Mouse (Mus musculus) forebrain, embryonic 13.5 days (tissue): Measurements from ENCODE around the gene Rxfp2. TPM values are rescaled to one million over a fixed set of nuclear protein-coding genes. Genes with fewer than 3 reads are reported as not detected.

Experiments used
- ATAC-seq: fragments of 200-750 bp; cut with Nextera tagmentation; 2 replicates; pipeline ENCODE4 v1.8.0; 2017
- H3K27ac ChIP-seq: fragments of 300-500 bp; sonication (generic); 2 replicates; pipeline ENCODE4 v1.5.1; 2015; ENCODE audit warnings: inconsistent platforms, mild to moderate bottlenecking, moderate library complexity
- H3K27me3 ChIP-seq: fragments of 300-500 bp; sonication (generic); 2 replicates; pipeline ENCODE4 v1.6.1; 2015; ENCODE audit warnings: mild to moderate bottlenecking, inconsistent platforms
- H3K36me3 ChIP-seq: fragments of 300-500 bp; sonication (generic); 2 replicates; pipeline ENCODE4 v1.6.1; 2015; ENCODE audit warnings: mild to moderate bottlenecking, inconsistent platforms; ENCODE audit not compliant: poor library complexity, severe bottlenecking
- H3K4me1 ChIP-seq: fragments of 300-500 bp; sonication (generic); 2 replicates; pipeline ENCODE4 v1.6.1; 2015; ENCODE audit warnings: inconsistent platforms
- H3K4me2 ChIP-seq: fragments of 300-500 bp; sonication (generic); 2 replicates; pipeline ENCODE4 v1.6.1; 2015; ENCODE audit warnings: inconsistent platforms, mild to moderate bottlenecking, moderate library complexity
- H3K4me3 ChIP-seq: fragments of 300-500 bp; sonication (generic); 2 replicates; pipeline ENCODE4 v1.5.1; 2015; ENCODE audit warnings: mild to moderate bottlenecking, inconsistent platforms
- H3K9ac ChIP-seq: fragments of 300-500 bp; sonication (generic); 2 replicates; pipeline ENCODE4 v1.6.1; 2015; ENCODE audit warnings: mild to moderate bottlenecking, inconsistent platforms
- H3K9me3 ChIP-seq: fragments of 300-500 bp; sonication (generic); replicated peaks from 2 replicates; pipeline ENCODE4 v1.6.1; 2016; ENCODE audit warnings: inconsistent platforms
- WGBS: fragments of 180-500 bp; shearing (Covaris S2); methylation state at CpG from one replicate; pipeline ENCODE4 v1.1.7; 2015; 5-methylcytosine and 5-hydroxymethylcytosine counted together
- polyA plus RNA-seq: library from polyadenylated mRNA; unstranded; fragments of >200 nt; fragmentation: Nextera tagmentation; extraction: Ambion mirVana; gene quantifications from 2 replicates; pipeline ENCODE4 v1.2.1, GENCODE M21; 2015

Gene Rxfp2
- polyA plus RNA-seq, 1 experiment from 2014 or later: 0.36 TPM

DNA sequence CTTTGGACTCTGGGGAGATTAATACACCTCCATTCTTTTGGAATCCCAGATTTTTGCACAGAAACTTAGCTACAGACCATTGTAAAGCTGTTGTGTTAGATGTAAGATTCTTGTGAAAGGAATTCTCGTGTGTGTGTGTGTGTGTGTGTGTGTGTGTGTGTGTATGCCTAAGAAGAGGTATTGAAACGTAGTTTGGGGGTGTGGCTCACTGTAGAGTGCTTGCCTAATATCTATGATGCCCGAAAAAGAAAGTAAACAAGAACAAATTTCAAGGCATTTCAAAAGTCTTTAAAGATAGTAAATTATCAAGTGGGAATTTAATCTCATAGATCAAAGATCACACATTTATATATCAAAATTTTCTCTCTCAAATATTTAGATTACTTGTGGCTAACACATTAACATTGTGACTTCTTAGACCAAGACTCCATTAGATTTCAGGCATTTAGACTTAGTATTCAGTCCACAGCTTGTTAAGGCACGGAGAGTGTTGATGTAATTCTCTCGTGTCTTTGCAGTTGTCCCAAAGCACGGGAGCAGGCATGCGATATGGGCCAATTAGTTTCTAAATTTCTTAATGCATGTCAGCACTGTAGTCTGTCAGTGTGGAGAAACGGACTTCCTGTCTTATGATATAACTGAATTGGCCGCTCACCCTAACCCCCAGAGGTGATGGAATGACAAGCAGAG, 97.9 kb downstream of the Rxfp2 start:
- no peak overlapping the region for H3K4me3 ChIP-seq
- no peak for ATAC-seq
- no peaks in the 10 kb centered on the region for H3K36me3 ChIP-seq
- WGBS: 77% methylated on average over 9 of the region's 9 CpGs
- H3K9ac ChIP-seq: no peak overlapping the region
- H3K4me1 ChIP-seq: peaks cover 16% of the 10 kb centered on the region
- no peaks in the 10 kb centered on the region for H3K9me3 ChIP-seq
- no peak overlapping the region for H3K27ac ChIP-seq
- peaks cover 3% of the 10 kb centered on the region; the same call in 1 of the 2 replicates for H3K27me3 ChIP-seq
- H3K4me2 ChIP-seq: no peak overlapping the region

DNA sequence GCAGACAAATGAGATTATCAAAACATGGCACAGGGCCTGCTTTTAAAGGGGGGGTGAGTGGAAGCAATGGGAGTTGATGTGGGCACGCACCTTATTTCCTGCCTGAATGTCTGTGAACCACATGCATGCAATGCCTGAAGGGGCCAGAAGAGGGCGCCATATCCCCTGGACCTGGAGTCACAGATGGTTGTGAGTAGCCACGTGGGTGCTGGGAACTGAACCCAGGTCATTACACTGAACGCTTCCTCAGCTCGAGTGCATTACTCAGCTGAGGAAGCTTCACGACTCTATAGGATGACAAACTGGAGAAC, 98.4 kb downstream of the Rxfp2 start:
- Histone ChIP-seq H3K9ac (no peak overlapping the region), H3K4me2 (no peak overlapping the region), H3K27ac (no peak overlapping the region), H3K4me3 (no peak overlapping the region), H3K36me3 (no peaks in the 10 kb centered on the region), H3K9me3 (no peaks in the 10 kb centered on the region), H3K4me1 (peaks cover 16% of the 10 kb centered on the region), H3K27me3 (peaks cover 3% of the 10 kb centered on the region; the same call in 1 of the 2 replicates)
- 83% methylated on average over 6 of the region's 6 CpGs for WGBS
- no peak for ATAC-seq

GRCm38 (mm10) chr5:150118124-150118454, 99.6 kb downstream of the Rxfp2 start:
- Histone ChIP-seq H3K27me3 (peaks cover 3% of the 10 kb centered on the region; the same call in 1 of the 2 replicates), H3K9ac (peak overlapping the region; percentile 58; the same call in 1 of the 2 replicates), H3K4me2 (peak overlapping the region; percentile 78), H3K27ac (no peak overlapping the region), H3K4me3 (peak overlapping the region; percentile 60), H3K4me1 (peaks cover 16% of the 10 kb centered on the region), H3K36me3 (no peaks in the 10 kb centered on the region), H3K9me3 (no peaks in the 10 kb centered on the region)
- no peak for ATAC-seq
- 22% methylated on average over 8 of the region's 8 CpGs for WGBS

- ATAC-seq: peak; percentile 99
- Histone ChIP-seq H3K4me2 (peak within 1 kb of the TSS; percentile 78), H3K27me3 (peaks cover 3% of the 10 kb centered on the region; the same call in 1 of the 2 replicates), H3K9ac (peak within 1 kb of the TSS; percentile 58), H3K36me3 (no peaks in the 10 kb centered on the region), H3K9me3 (no peaks in the 10 kb centered on the region), H3K4me3 (peak within 1 kb of the TSS; percentile 60), H3K4me1 (peaks cover 16% of the 10 kb centered on the region), H3K27ac (peak within 1 kb of the TSS; percentile 4; the same call in 1 of the 2 replicates)
- WGBS: under 1% methylated on average over 57 of the region's 68 CpGs
Measured at GRCm38 (mm10) chr5:150118455-150119241, 100.2 kb downstream of the Rxfp2 start, which contains the start of gene Fry. Gene Fry (plus strand): TSS chr5:150118645.

GRCm38 (mm10) chr5:150120676-150121075, 102.2 kb downstream of the Rxfp2 start:
- Histone ChIP-seq H3K9me3 (no peaks in the 10 kb centered on the region), H3K27ac (no peak overlapping the region), H3K9ac (no peak overlapping the region), H3K27me3 (peaks cover 3% of the 10 kb centered on the region; the same call in 1 of the 2 replicates), H3K4me3 (no peak overlapping the region), H3K36me3 (no peaks in the 10 kb centered on the region), H3K4me1 (peaks cover 4% of the 10 kb centered on the region), H3K4me2 (no peak overlapping the region)
- no peak for ATAC-seq
- WGBS: 94% methylated on average over 8 of the region's 8 CpGs

- no peaks in the 10 kb centered on the region for H3K36me3 ChIP-seq
- no peak overlapping the region for H3K9ac ChIP-seq
- no peaks in the 10 kb centered on the region; the same call in 1 of the 2 replicates for H3K4me1 ChIP-seq
- H3K4me3 ChIP-seq: no peak overlapping the region
- no peak for ATAC-seq
- no peak overlapping the region for H3K4me2 ChIP-seq
- H3K9me3 ChIP-seq: no peaks in the 10 kb centered on the region
- H3K27me3 ChIP-seq: peaks cover 3% of the 10 kb centered on the region; the same call in 1 of the 2 replicates
- no peak overlapping the region for H3K27ac ChIP-seq
- WGBS: 88% methylated on average over 4 of the region's 4 CpGs
Measured at GRCm38 (mm10) chr5:150122095-150122494, 103.6 kb downstream of the Rxfp2 start.

GRCm38 (mm10) chr5:150122571-150122970, 104.1 kb downstream of the Rxfp2 start:
- Histone ChIP-seq H3K4me3 (no peak overlapping the region), H3K9me3 (no peaks in the 10 kb centered on the region), H3K27me3 (peaks cover 3% of the 10 kb centered on the region; the same call in 1 of the 2 replicates), H3K9ac (no peak overlapping the region), H3K27ac (no peak overlapping the region), H3K36me3 (no peaks in the 10 kb centered on the region), H3K4me2 (no peak overlapping the region), H3K4me1 (no peaks in the 10 kb centered on the region; the same call in 1 of the 2 replicates)
- 81% methylated on average over 2 of the region's 2 CpGs for WGBS
- ATAC-seq: no peak

- WGBS: 85% methylated on average over 9 of the region's 9 CpGs
- H3K9ac ChIP-seq: no peak overlapping the region
- no peak overlapping the region for H3K27ac ChIP-seq
- no peak overlapping the region for H3K4me2 ChIP-seq
- no peaks in the 10 kb centered on the region for H3K36me3 ChIP-seq
- peaks cover 11% of the 10 kb centered on the region for H3K4me1 ChIP-seq
- H3K9me3 ChIP-seq: no peaks in the 10 kb centered on the region
- no peak overlapping the region for H3K4me3 ChIP-seq
- no peaks in the 10 kb centered on the region for H3K27me3 ChIP-seq
- no peak for ATAC-seq
Measured at GRCm38 (mm10) chr5:150125920-150126319, 107.4 kb downstream of the Rxfp2 start.

DNA sequence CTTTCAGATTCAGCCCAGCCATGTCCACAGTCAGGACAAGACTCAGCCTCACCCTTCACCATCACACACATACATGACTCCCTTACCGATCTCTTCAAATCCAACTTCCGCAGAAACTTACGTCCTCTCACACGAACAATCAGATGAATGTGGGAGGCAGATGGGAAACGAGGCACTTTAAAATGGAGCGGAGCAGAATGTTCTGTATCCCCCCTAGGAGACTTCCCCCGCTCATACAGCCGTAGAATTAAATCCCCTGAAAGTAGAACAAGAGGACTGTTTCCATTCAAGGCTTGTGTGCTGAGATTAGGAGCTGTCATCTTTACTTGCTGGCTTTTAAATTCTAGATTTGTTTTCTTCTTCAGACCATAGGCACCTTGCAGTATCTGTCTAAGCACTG, 110.0 kb downstream of the Rxfp2 start:
- Histone ChIP-seq H3K27me3 (no peaks in the 10 kb centered on the region), H3K36me3 (no peaks in the 10 kb centered on the region), H3K4me2 (no peak overlapping the region), H3K27ac (no peak overlapping the region), H3K4me1 (peaks cover 15% of the 10 kb centered on the region), H3K9me3 (no peaks in the 10 kb centered on the region), H3K4me3 (no peak overlapping the region), H3K9ac (no peak overlapping the region)
- ATAC-seq: no peak
- 84% methylated on average over 8 of the region's 8 CpGs for WGBS

- WGBS: 70% methylated on average over 7 of the region's 7 CpGs
- Histone ChIP-seq H3K4me1 (peaks cover 15% of the 10 kb centered on the region), H3K9ac (no peak overlapping the region), H3K4me3 (no peak overlapping the region), H3K27ac (no peak overlapping the region), H3K27me3 (no peaks in the 10 kb centered on the region), H3K9me3 (no peaks in the 10 kb centered on the region), H3K4me2 (no peak overlapping the region), H3K36me3 (no peaks in the 10 kb centered on the region)
- ATAC-seq: no peak
Measured at GRCm38 (mm10) chr5:150130144-150130543, 111.7 kb downstream of the Rxfp2 start.

GRCm38 (mm10) chr5:150131166-150131565, 112.7 kb downstream of the Rxfp2 start:
- Histone ChIP-seq H3K36me3 (no peaks in the 10 kb centered on the region), H3K4me1 (peaks cover 15% of the 10 kb centered on the region), H3K27ac (no peak overlapping the region), H3K4me2 (no peak overlapping the region), H3K27me3 (no peaks in the 10 kb centered on the region), H3K4me3 (no peak overlapping the region), H3K9ac (no peak overlapping the region), H3K9me3 (no peaks in the 10 kb centered on the region)
- 65% methylated on average over 7 of the region's 7 CpGs for WGBS
- 0 out of 2 replicates have a peak, but pooled peaks have one; percentile 10 for ATAC-seq
